Mouse (Mus musculus): ENCODE data around the gene Rps2. TPM values are rescaled to one million over a fixed set of nuclear protein-coding genes. Genes with fewer than 3 reads are reported as not detected.

Rps2 gene
- polyA plus RNA-seq, 1 experiment from 2014 or later: 1,827 TPM

GRCm38 (mm10) chr17:24677500-24678080 lies 40.3 kb upstream of the Rps2 start:
- Histone ChIP-seq H3K4me2 (replicated peaks; ENCODE audit: low read depth, low read length) (no peak overlapping the region), H3K4me1 (ENCODE audit: control insufficient read depth, insufficient read depth, low read length) (no peaks in the 10 kb centered on the region), H3K9me3 (ENCODE audit: control insufficient read depth, low read length) (no peaks in the 10 kb centered on the region), H3K9ac (ENCODE audit: low read depth, low read length) (no peak overlapping the region), H3K4me3 (ENCODE audit: low read length) (no peak overlapping the region), H3K27me3 (ENCODE audit: control insufficient read depth, insufficient read depth, low read length) (no peaks in the 10 kb centered on the region), H3K27ac (ENCODE audit: low read depth, low read length) (no peak overlapping the region), H3K36me3 (ENCODE audit: control insufficient read depth, insufficient read depth, low read length) (peaks cover 58% of the 10 kb centered on the region)
- WGBS: 85% methylated on average over 24 of the region's 24 CpGs
- peak; percentile 46; the same call in 1 of the 2 replicates for ATAC-seq (ENCODE audit: low FRiP score, low TSS enrichment)

GRCm38 (mm10) chr17:24686514-24686913 lies 31.4 kb upstream of the Rps2 start:
- Histone ChIP-seq H3K4me2 (replicated peaks; ENCODE audit: low read depth, low read length) (0 out of 2 replicates have a peak overlapping the region, but pooled peaks have one; percentile 22), H3K27me3 (ENCODE audit: control insufficient read depth, insufficient read depth, low read length) (peaks cover 42% of the 10 kb centered on the region), H3K9me3 (ENCODE audit: control insufficient read depth, low read length) (no peaks in the 10 kb centered on the region), H3K4me1 (ENCODE audit: control insufficient read depth, insufficient read depth, low read length) (peaks cover 15% of the 10 kb centered on the region; the same call in 1 of the 2 replicates), H3K36me3 (ENCODE audit: control insufficient read depth, insufficient read depth, low read length) (peaks cover 8% of the 10 kb centered on the region; the same call in 1 of the 2 replicates), H3K4me3 (ENCODE audit: low read length) (peak overlapping the region; percentile 12; the same call in 1 of the 2 replicates), H3K9ac (ENCODE audit: low read depth, low read length) (no peak overlapping the region), H3K27ac (ENCODE audit: low read depth, low read length) (no peak overlapping the region)
- WGBS: 27% methylated on average over 16 of the region's 16 CpGs
- ATAC-seq (ENCODE audit: low FRiP score, low TSS enrichment): no peak

DNA sequence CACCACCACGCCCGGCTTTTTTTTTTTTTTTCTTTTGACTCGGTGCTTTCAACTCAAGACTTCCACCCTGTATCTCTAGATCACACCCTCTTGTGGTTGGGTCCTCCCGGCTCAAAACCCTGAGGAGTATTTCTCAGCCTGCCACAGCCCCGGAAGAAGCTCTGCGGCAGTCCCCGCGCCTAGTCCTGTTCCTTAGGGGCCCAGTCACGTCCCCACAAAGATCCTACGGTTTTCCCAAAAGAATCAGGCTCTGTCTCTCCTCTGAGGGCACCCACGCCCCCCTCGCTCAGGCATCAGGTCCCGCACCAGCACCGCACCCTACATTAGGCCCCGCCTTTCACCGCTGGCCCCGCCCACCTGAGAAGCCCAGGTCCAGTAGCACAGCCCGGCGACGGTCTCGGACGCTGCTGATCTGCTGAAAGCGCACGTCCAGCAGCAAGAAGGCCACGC lies 30.7 kb upstream of the Rps2 start:
- peak overlapping the region; percentile 57 for H3K4me2 ChIP-seq (replicated peaks; ENCODE audit: low read depth, low read length)
- under 1% methylated on average over 24 of the region's 25 CpGs for WGBS
- peak overlapping the region; percentile 34 for H3K9ac ChIP-seq (ENCODE audit: low read depth, low read length)
- H3K9me3 ChIP-seq (ENCODE audit: control insufficient read depth, low read length): no peaks in the 10 kb centered on the region
- peaks cover 42% of the 10 kb centered on the region for H3K27me3 ChIP-seq (ENCODE audit: control insufficient read depth, insufficient read depth, low read length)
- H3K27ac ChIP-seq (ENCODE audit: low read depth, low read length): no peak overlapping the region
- ATAC-seq (ENCODE audit: low FRiP score, low TSS enrichment): 0 out of 2 replicates have a peak, but pooled peaks have one; percentile 28
- H3K36me3 ChIP-seq (ENCODE audit: control insufficient read depth, insufficient read depth, low read length): peaks cover 1% of the 10 kb centered on the region; the same call in 1 of the 2 replicates
- H3K4me3 ChIP-seq (ENCODE audit: low read length): peak overlapping the region; percentile 37
- peaks cover 15% of the 10 kb centered on the region; the same call in 1 of the 2 replicates for H3K4me1 ChIP-seq (ENCODE audit: control insufficient read depth, insufficient read depth, low read length)

GRCm38 (mm10) chr17:24687599-24687998 lies 30.3 kb upstream of the Rps2 start:
- ATAC-seq (ENCODE audit: low FRiP score, low TSS enrichment): no peak
- Histone ChIP-seq H3K4me1 (ENCODE audit: control insufficient read depth, insufficient read depth, low read length) (peaks cover 15% of the 10 kb centered on the region; the same call in 1 of the 2 replicates), H3K36me3 (ENCODE audit: control insufficient read depth, insufficient read depth, low read length) (peaks cover 2% of the 10 kb centered on the region; the same call in 1 of the 2 replicates), H3K4me3 (ENCODE audit: low read length) (peak overlapping the region; percentile 37), H3K27me3 (ENCODE audit: control insufficient read depth, insufficient read depth, low read length) (peaks cover 42% of the 10 kb centered on the region), H3K9ac (ENCODE audit: low read depth, low read length) (peak overlapping the region; percentile 34), H3K4me2 (replicated peaks; ENCODE audit: low read depth, low read length) (peak overlapping the region; percentile 57), H3K27ac (ENCODE audit: low read depth, low read length) (no peak overlapping the region), H3K9me3 (ENCODE audit: control insufficient read depth, low read length) (no peaks in the 10 kb centered on the region)
- 18% methylated on average over 23 of the region's 23 CpGs for WGBS

GRCm38 (mm10) chr17:24689251-24690081 lies 28.4 kb upstream of the Rps2 start, which contains the start of gene Syngr3:
TSS of gene Syngr3 (minus strand) at chr17:24689955.
- peak within 1 kb of the TSS; percentile 49 for H3K9ac ChIP-seq (ENCODE audit: low read depth, low read length)
- under 1% methylated on average over 52 of the region's 55 CpGs for WGBS
- H3K27ac ChIP-seq (ENCODE audit: low read depth, low read length): no peak within 1 kb of the TSS
- peaks cover 15% of the 10 kb centered on the region; the same call in 1 of the 2 replicates for H3K4me1 ChIP-seq (ENCODE audit: control insufficient read depth, insufficient read depth, low read length)
- H3K9me3 ChIP-seq (ENCODE audit: control insufficient read depth, low read length): no peaks in the 10 kb centered on the region
- peaks cover 42% of the 10 kb centered on the region for H3K27me3 ChIP-seq (ENCODE audit: control insufficient read depth, insufficient read depth, low read length)
- H3K4me2 ChIP-seq (replicated peaks; ENCODE audit: low read depth, low read length): peak within 1 kb of the TSS; percentile 66
- H3K36me3 ChIP-seq (ENCODE audit: control insufficient read depth, insufficient read depth, low read length): peaks cover 10% of the 10 kb centered on the region; the same call in 1 of the 2 replicates
- H3K4me3 ChIP-seq (ENCODE audit: low read length): peak within 1 kb of the TSS; percentile 58
- no peak for ATAC-seq (ENCODE audit: low FRiP score, low TSS enrichment)

- Histone ChIP-seq H3K36me3 (ENCODE audit: control insufficient read depth, insufficient read depth, low read length) (peaks cover 10% of the 10 kb centered on the region; the same call in 1 of the 2 replicates), H3K9me3 (ENCODE audit: control insufficient read depth, low read length) (no peaks in the 10 kb centered on the region), H3K4me3 (ENCODE audit: low read length) (no peak overlapping the region), H3K4me1 (ENCODE audit: control insufficient read depth, insufficient read depth, low read length) (peaks cover 23% of the 10 kb centered on the region), H3K27ac (ENCODE audit: low read depth, low read length) (no peak overlapping the region), H3K9ac (ENCODE audit: low read depth, low read length) (no peak overlapping the region), H3K4me2 (replicated peaks; ENCODE audit: low read depth, low read length) (no peak overlapping the region), H3K27me3 (ENCODE audit: control insufficient read depth, insufficient read depth, low read length) (peaks cover 39% of the 10 kb centered on the region)
- whole genome bisulfite sequencing: 93% methylated on average over 5 of the region's 5 CpGs
- ATAC-seq (ENCODE audit: low FRiP score, low TSS enrichment): no peak
Measured at GRCm38 (mm10) chr17:24692385-24692784, 25.5 kb upstream of the Rps2 start.

DNA sequence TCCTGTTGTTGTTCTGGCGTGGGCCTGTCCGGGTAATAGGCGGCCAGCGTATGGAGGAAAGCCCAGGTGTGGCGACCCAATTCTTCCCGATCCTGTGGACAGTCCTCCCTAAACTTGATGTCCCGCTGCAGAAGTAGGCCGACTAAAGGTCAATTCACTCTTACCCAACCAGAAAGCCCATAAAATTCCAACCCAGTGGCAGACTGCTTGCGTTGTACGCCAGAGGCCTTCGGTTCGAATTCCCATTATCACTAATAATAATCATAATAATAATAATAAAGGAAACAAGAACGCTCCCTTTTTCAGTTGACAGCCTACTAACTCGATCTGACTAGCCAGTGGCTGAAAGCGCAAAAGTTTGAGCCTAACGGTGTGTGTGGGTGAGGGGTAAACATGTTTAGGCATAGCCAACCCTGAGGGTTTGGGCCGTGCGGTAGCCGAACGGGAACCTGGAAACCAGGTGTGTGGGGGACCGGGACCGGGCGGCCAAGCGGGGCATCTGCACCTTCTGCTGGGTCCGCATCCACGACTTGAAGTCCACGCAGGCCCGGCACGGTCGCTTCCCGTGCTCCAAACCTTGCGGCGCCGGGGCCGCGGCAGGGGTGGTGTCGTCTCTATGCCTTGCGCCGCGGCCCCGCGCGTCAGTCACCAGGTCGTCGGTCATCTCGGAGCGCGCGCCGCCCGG lies 22.4 kb upstream of the Rps2 start:
- Histone ChIP-seq H3K4me3 (ENCODE audit: low read length) (peak overlapping the region; percentile 88), H3K9ac (ENCODE audit: low read depth, low read length) (peak overlapping the region; percentile 87), H3K9me3 (ENCODE audit: control insufficient read depth, low read length) (no peaks in the 10 kb centered on the region), H3K4me1 (ENCODE audit: control insufficient read depth, insufficient read depth, low read length) (peaks cover 11% of the 10 kb centered on the region), H3K27me3 (ENCODE audit: control insufficient read depth, insufficient read depth, low read length) (peaks cover 8% of the 10 kb centered on the region; the same call in 1 of the 2 replicates), H3K4me2 (replicated peaks; ENCODE audit: low read depth, low read length) (peak overlapping the region; percentile 80), H3K27ac (ENCODE audit: low read depth, low read length) (peak overlapping the region; percentile 86), H3K36me3 (ENCODE audit: control insufficient read depth, insufficient read depth, low read length) (peaks cover 23% of the 10 kb centered on the region)
- ATAC-seq (ENCODE audit: low FRiP score, low TSS enrichment): peak; percentile 43
- 5% methylated on average over 44 of the region's 51 CpGs for WGBS

DNA sequence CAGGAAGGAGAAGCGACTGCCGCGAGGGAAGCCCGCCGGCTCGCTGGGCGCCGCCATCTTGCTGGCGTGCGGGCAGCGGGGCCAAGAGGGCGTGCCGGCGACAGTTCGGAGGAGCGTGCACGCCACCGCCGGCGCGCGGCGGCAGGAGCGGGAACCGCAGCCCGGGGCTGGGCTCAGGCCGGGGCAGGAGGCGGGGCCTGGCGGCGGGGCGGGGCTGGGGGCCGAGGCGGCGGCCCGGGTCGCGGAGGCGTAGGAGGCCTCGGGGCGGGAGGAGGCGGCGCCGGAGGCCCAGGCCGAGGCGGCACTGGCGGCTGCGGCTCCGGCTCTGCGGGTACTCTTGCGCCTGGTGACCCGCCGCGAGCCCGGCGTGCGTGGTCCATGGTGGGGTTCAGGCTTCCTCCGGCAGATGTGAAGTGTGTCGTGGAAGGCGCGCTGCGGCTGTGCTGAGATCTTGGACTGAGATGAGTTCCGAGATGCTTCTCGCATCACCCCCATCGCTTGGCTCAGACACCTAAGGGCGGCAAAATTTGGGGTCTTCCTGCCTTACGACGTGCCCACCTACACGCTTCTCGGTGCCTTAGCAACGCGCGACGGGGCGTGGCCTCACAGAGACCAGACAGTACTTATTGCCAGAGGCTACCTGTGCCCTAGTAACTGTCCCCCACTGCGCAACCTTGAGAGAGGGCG lies 21.8 kb upstream of the Rps2 start, which contains the start of the genes Gfer and Noxo1:
Gene Gfer, minus strand, starts transcription at position 146 of the 687 bp plus-strand sequence.
Gene Noxo1, plus strand, starts transcription at position 224 of the 687 bp plus-strand sequence.
- Histone ChIP-seq H3K4me3 (ENCODE audit: low read length) (peak within 1 kb of the TSS; percentile 88), H3K9me3 (ENCODE audit: control insufficient read depth, low read length) (no peaks in the 10 kb centered on the region), H3K36me3 (ENCODE audit: control insufficient read depth, insufficient read depth, low read length) (peaks cover 30% of the 10 kb centered on the region), H3K4me2 (replicated peaks; ENCODE audit: low read depth, low read length) (peak within 1 kb of the TSS; percentile 80), H3K9ac (ENCODE audit: low read depth, low read length) (peak within 1 kb of the TSS; percentile 87), H3K4me1 (ENCODE audit: control insufficient read depth, insufficient read depth, low read length) (peaks cover 11% of the 10 kb centered on the region), H3K27ac (ENCODE audit: low read depth, low read length) (peak within 1 kb of the TSS; percentile 86), H3K27me3 (ENCODE audit: control insufficient read depth, insufficient read depth, low read length) (peaks cover 1% of the 10 kb centered on the region; the same call in 1 of the 2 replicates)
- peak; percentile 89 for ATAC-seq (ENCODE audit: low FRiP score, low TSS enrichment)
- WGBS: under 1% methylated on average over 57 of the region's 76 CpGs

Data from kidney, embryonic 14.5 days (tissue).